Mouse (Mus musculus): ENCODE measurements around the gene Fam187b.

Fam187b gene

GRCm38 (mm10) chr7:30958866-30959487 lies 14.6 kb upstream of the Fam187b start:
- no peak for DNase-seq

- DNase-seq: no peak
These were observed 13.7 kb upstream of the Fam187b start for GRCm38 (mm10) chr7:30959786-30960349.

- DNase-seq: no peak
These were observed 10.7 kb upstream of the Fam187b start for GRCm38 (mm10) chr7:30962862-30963261.

- DNase-seq: no peak
These were observed 9.2 kb upstream of the Fam187b start for GRCm38 (mm10) chr7:30964366-30964765.

- DNase-seq: no peak
These were observed 7.9 kb upstream of the Fam187b start for GRCm38 (mm10) chr7:30965677-30966076.

- no peak for DNase-seq
These were observed 6.9 kb upstream of the Fam187b start for GRCm38 (mm10) chr7:30966657-30967056.

- no peak for DNase-seq
These were observed 5.0 kb upstream of the Fam187b start for GRCm38 (mm10) chr7:30968611-30969010.

GRCm38 (mm10) chr7:30969174-30969573 lies 4.4 kb upstream of the Fam187b start:
- DNase-seq: no peak

- no peak for DNase-seq
These were observed 1.7 kb upstream of the Fam187b start for GRCm38 (mm10) chr7:30971901-30972300.

- no peak for DNase-seq
These were observed 952 bp upstream of the Fam187b start for GRCm38 (mm10) chr7:30972426-30973250.

GRCm38 (mm10) chr7:30973251-30973500 lies 414 bp upstream of the Fam187b start, which contains the start of gene Lsr:
Gene Lsr, minus strand, starts transcription at chr7:30973464.
- no peak for DNase-seq

GRCm38 (mm10) chr7:30981703-30982102 lies 8.1 kb downstream of the Fam187b start:
- no peak for DNase-seq

GRCm38 (mm10) chr7:30985357-30985756 lies 11.8 kb downstream of the Fam187b start:
- no peak for DNase-seq

- no peak for DNase-seq
These were observed 15.1 kb downstream of the Fam187b start for GRCm38 (mm10) chr7:30988519-30989162.

GRCm38 (mm10) chr7:30992148-30992547 lies 18.6 kb downstream of the Fam187b start:
- DNase-seq: no peak

GRCm38 (mm10) chr7:30993986-30994385 lies 20.4 kb downstream of the Fam187b start:
- DNase-seq: no peak

GRCm38 (mm10) chr7:30996491-30996890 lies 22.9 kb downstream of the Fam187b start:
- no peak for DNase-seq

GRCm38 (mm10) chr7:31000505-31001020 lies 27.0 kb downstream of the Fam187b start:
- peak; percentile 20 to 27 for DNase-seq

GRCm38 (mm10) chr7:31002650-31003049 lies 29.1 kb downstream of the Fam187b start:
- DNase-seq: peak; percentile 30 to 40

GRCm38 (mm10) chr7:31007775-31008174 lies 34.2 kb downstream of the Fam187b start:
- no peak for DNase-seq

GRCm38 (mm10) chr7:31008175-31008574 lies 34.6 kb downstream of the Fam187b start:
- DNase-seq: no peak

GRCm38 (mm10) chr7:31008889-31009288 lies 35.3 kb downstream of the Fam187b start:
- no peak for DNase-seq

GRCm38 (mm10) chr7:31012971-31013370 lies 39.4 kb downstream of the Fam187b start:
- DNase-seq: no peak
